Mouse (Mus musculus) neural tube, embryonic 14.5 days (tissue): ENCODE data around the gene Slc5a4a. TPM values are rescaled to one million over a fixed set of nuclear protein-coding genes. Genes with fewer than 3 reads are reported as not detected.

Experiments
- ATAC-seq: fragments of 200-750 bp; cut with Nextera tagmentation; 2 replicates; pipeline ENCODE4 v1.8.0; 2017; ENCODE audit warnings: low read depth, mild to moderate bottlenecking, moderate TSS enrichment, moderate library complexity
- H3K27ac ChIP-seq: fragments of 300-500 bp; sonication (generic); 2 replicates; pipeline ENCODE4 v1.5.1; 2014; ENCODE audit warnings: low read depth, mild to moderate bottlenecking, control low read depth, low read length, moderate library complexity, mixed read lengths
- H3K27me3 ChIP-seq: fragments of 300-500 bp; sonication (generic); 2 replicates; pipeline ENCODE4 v1.6.1; 2014; ENCODE audit warnings: low read length; ENCODE audit not compliant: control insufficient read depth, insufficient read depth
- H3K36me3 ChIP-seq: fragments of 300-500 bp; sonication (generic); 2 replicates; pipeline ENCODE4 v1.6.1; 2014; ENCODE audit warnings: low read length, mixed read lengths; ENCODE audit not compliant: control insufficient read depth, insufficient read depth
- H3K4me1 ChIP-seq: fragments of 300-500 bp; sonication (generic); 2 replicates; pipeline ENCODE4 v1.6.1; 2014; ENCODE audit warnings: low read length; ENCODE audit not compliant: control insufficient read depth, insufficient read depth
- H3K4me2 ChIP-seq: fragments of 300-500 bp; sonication (generic); 2 replicates; pipeline ENCODE4 v1.6.1; 2014; ENCODE audit warnings: mild to moderate bottlenecking, low read depth, low read length, control low read depth
- H3K4me3 ChIP-seq: fragments of 300-500 bp; sonication (generic); 2 replicates; pipeline ENCODE4 v1.5.1; 2014; ENCODE audit warnings: low read depth, low read length, control low read depth, mixed read lengths
- H3K9ac ChIP-seq: fragments of 300-500 bp; sonication (generic); replicated peaks from 2 replicates; pipeline ENCODE4 v1.6.1; 2014; ENCODE audit warnings: low read depth, mild to moderate bottlenecking, control low read depth, low read length, mixed read lengths
- H3K9me3 ChIP-seq: fragments of 300-500 bp; sonication (generic); 2 replicates; pipeline ENCODE4 v1.6.1; 2016; ENCODE audit warnings: low read length; ENCODE audit not compliant: control insufficient read depth
- WGBS: fragments of 180-500 bp; shearing (Covaris S2); extraction: QIAGEN DNeasy Blood & Tissue Kit; methylation state at CpG from one replicate; pipeline ENCODE4 v1.1.7; 2014; 5-methylcytosine and 5-hydroxymethylcytosine counted together
- microRNA counts: library from miRNA; unstranded; fragments of <30 nt; microRNA quantifications from one replicate; lab custom pipeline; 2016
- microRNA-seq: library from miRNA; unstranded; fragments of <30 nt; microRNA quantifications from one replicate; pipeline ENCODE4, GENCODE M21; 2016
- polyA plus RNA-seq: library from polyadenylated mRNA; unstranded; fragments of >200 nt; fragmentation: Nextera tagmentation; extraction: Ambion mirVana; gene quantifications from 2 replicates; pipeline ENCODE4 v1.2.1, GENCODE M21; 2014

Gene Slc5a4a
- polyA plus RNA-seq, 1 experiment from 2014 or later, result 0.09 TPM

GRCm38 (mm10) chr10:76237341-76238225 is 90.3 kb downstream of the Slc5a4a start, which contains the start of gene Prmt2:
Prmt2 (minus strand) TSS chr10:76237865.
- Histone ChIP-seq H3K27ac (peak within 1 kb of the TSS; percentile 95), H3K36me3 (peaks cover 5% of the 10 kb centered on the region; the same call in 1 of the 2 replicates), H3K9me3 (no peaks in the 10 kb centered on the region), H3K27me3 (no peaks in the 10 kb centered on the region), H3K4me2 (peak within 1 kb of the TSS; percentile 53), H3K9ac (peak within 1 kb of the TSS; percentile 80), H3K4me1 (peaks cover 9% of the 10 kb centered on the region; the same call in 1 of the 2 replicates), H3K4me3 (peak within 1 kb of the TSS; percentile 79)
- under 1% methylated on average over 47 of the region's 47 CpGs for WGBS
- ATAC-seq, result peak; percentile 98

MicroRNAs within 50 kb of the gene (microRNA counts, 519-probe panel; counts per million panel counts)
- 3,882 counts per million, percentile 39 among the panel's probes with 10 or more counts for microRNA mmu-miR-678 (lab: Ali Mortazavi, UCI)

Small RNAs within 50 kb of the gene (microRNA-seq; reads per million reads assigned to microRNA genes)
- not detected for gene Mir678

Other genes starting within 250 kb of the Slc5a4a start
- 245 and 254 TPM in 2 replicates for gene Smarcb1, start 225.8 kb upstream of the Slc5a4a start, polyA plus RNA-seq
- 108 and 158 TPM in 2 replicates for gene Chchd10, start 214.3 kb upstream of the Slc5a4a start, polyA plus RNA-seq
- gene Mmp11, start 211.0 kb upstream of the Slc5a4a start, polyA plus RNA-seq, result 15.3 and 31.0 TPM in 2 replicates
- gene Gm867, start 206.8 kb upstream of the Slc5a4a start, polyA plus RNA-seq, result 2.4 and 3.0 TPM in 2 replicates
- gene Vpreb3, start 204.4 kb upstream of the Slc5a4a start, polyA plus RNA-seq, result 1.2 and 1.3 TPM in 2 replicates
- gene Gm5134, start 192.9 kb upstream of the Slc5a4a start, polyA plus RNA-seq, result 0.17 TPM in 1 of 2 replicates, not detected in the other
- gene Zfp280b, start 114.8 kb upstream of the Slc5a4a start, polyA plus RNA-seq, result 14.6 and 16.4 TPM in 2 replicates
- 0.08 TPM in 1 of 2 replicates, not detected in the other for gene Slc5a4b, start 36.5 kb upstream of the Slc5a4a start, polyA plus RNA-seq
- gene Prmt2, start 90.4 kb downstream of the Slc5a4a start, polyA plus RNA-seq, result 279 and 325 TPM in 2 replicates
- 2.1 and 5.7 TPM in 2 replicates for gene S100b, start 106.4 kb downstream of the Slc5a4a start, polyA plus RNA-seq
- 11.9 and 17.9 TPM in 2 replicates for gene Dip2a, start 197.8 kb downstream of the Slc5a4a start, polyA plus RNA-seq